Mouse (Mus musculus) thymus, adult 2 months (tissue): Measurements from ENCODE around the gene Cd6. TPM values are rescaled to one million over a fixed set of nuclear protein-coding genes. Genes with fewer than 3 reads are reported as not detected.

ENCODE experiments used
- DNase-seq: peaks from one replicate; pipeline ENCODE4 v3.0.0; 2021
- H3K27ac ChIP-seq: fragments of 200-500 bp; 2 replicates; pipeline ENCODE4 v1.5.1; 2012; ENCODE audit warnings: low read length, control low read depth; ENCODE audit not compliant: control insufficient read depth, insufficient read depth
- H3K27me3 ChIP-seq: fragments of 200-500 bp; 2 replicates; pipeline ENCODE4 v1.6.1; 2012; ENCODE audit warnings: mild to moderate bottlenecking, low read length, moderate library complexity, mixed read lengths; ENCODE audit not compliant: control insufficient read depth, insufficient read depth
- H3K36me3 ChIP-seq: fragments of 200-500 bp; 2 replicates; pipeline ENCODE4 v1.6.1; 2012; ENCODE audit warnings: mild to moderate bottlenecking, low read length, moderate library complexity; ENCODE audit not compliant: control insufficient read depth, insufficient read depth
- H3K4me1 ChIP-seq: fragments of 200-500 bp; replicated peaks from 2 replicates; pipeline ENCODE4 v1.6.1; 2012; ENCODE audit warnings: low read length; ENCODE audit not compliant: control insufficient read depth, insufficient read depth
- H3K4me3 ChIP-seq: fragments of 200-500 bp; 2 replicates; pipeline ENCODE4 v1.5.1; 2012; ENCODE audit warnings: mild to moderate bottlenecking, low read length, control low read depth, moderate library complexity; ENCODE audit not compliant: control insufficient read depth, insufficient read depth
- CTCF ChIP-seq: fragments of 200-500 bp; IDR thresholded peaks from 2 replicates; pipeline ENCODE4 v1.5.1; 2012; ENCODE audit warnings: mild to moderate bottlenecking, control low read depth, low read length, moderate library complexity, borderline replicate concordance; ENCODE audit not compliant: control insufficient read depth, poor library complexity, insufficient read depth; ENCODE audit errors: extremely low read depth
- POLR2A ChIP-seq: fragments of 200-500 bp; IDR thresholded peaks from 2 replicates; pipeline ENCODE4 v1.6.1; 2012; ENCODE audit warnings: mild to moderate bottlenecking, low read length, control low read depth, moderate library complexity; ENCODE audit not compliant: control insufficient read depth, poor library complexity, insufficient read depth; ENCODE audit errors: extremely low read depth
- WGBS: fragments of 180-500 bp; shearing (Covaris S2); methylation state at CpG from one replicate; pipeline ENCODE4 v1.1.7; 2018; 5-methylcytosine and 5-hydroxymethylcytosine counted together
- polyA plus RNA-seq: library from polyadenylated mRNA; depleted of rRNA; stranded (reverse); fragments of >200 nt; gene quantifications from 2 replicates; pipeline ENCODE4 v1.2.3, GENCODE M21; 2012

Cd6 gene
- polyA plus RNA-seq, 1 experiment: 317 TPM

DNA sequence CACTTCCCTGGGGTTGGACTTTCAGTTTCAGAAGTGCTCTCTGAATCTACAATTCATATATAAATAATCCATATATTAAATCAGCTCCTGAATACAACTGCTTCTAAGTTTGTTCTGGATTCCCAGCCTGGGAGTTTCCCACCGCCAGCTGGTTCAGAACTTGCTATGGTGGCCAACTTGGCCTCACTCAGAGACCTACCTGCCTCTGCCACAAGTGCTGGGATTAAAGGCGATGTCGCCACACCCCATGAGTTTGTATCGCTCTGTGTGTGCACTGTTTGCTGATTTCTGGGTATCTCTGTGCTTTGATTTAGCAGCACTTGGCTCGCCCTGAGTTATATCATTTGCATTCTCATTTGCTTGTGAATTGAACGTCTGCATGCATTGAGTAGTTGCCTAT is 77.8 kb downstream of the Cd6 start:
- Histone ChIP-seq H3K27me3 (no peaks in the 10 kb centered on the region), H3K27ac (peak overlapping the region; percentile 63), H3K4me1 (peaks cover 53% of the 10 kb centered on the region), H3K36me3 (no peaks in the 10 kb centered on the region), H3K4me3 (no peak overlapping the region)
- 83% methylated on average over 6 of the region's 6 CpGs for WGBS
- DNase-seq: no peak
- TF ChIP-seq POLR2A: no peak
- TF ChIP-seq CTCF: no peak

DNA sequence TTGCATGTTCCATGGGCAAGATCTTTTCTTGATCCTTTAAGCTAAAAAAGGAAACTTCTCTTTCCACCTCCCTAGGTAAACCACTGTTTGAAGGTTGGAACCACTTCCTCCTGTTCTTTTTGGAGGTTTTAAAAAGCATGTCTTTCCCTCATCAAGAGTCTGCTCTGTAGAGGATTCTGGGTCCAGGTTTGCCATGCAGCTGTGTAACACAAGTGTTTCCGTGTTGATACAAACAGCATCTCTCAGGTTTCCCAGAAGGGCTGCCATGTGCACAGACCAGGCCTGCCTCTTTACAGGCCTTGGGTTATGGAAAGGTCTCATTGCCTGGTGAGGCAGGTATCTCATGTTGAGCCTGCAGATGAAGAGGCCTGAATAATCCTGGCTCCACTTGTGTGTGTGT is 78.3 kb downstream of the Cd6 start:
- Histone ChIP-seq H3K4me3 (no peak overlapping the region), H3K27me3 (no peaks in the 10 kb centered on the region), H3K4me1 (peaks cover 52% of the 10 kb centered on the region), H3K27ac (peak overlapping the region; percentile 63), H3K36me3 (no peaks in the 10 kb centered on the region)
- peak; percentile 54 for DNase-seq
- 5% methylated on average over 1 of the region's 1 CpGs for WGBS
- TF ChIP-seq CTCF (no peak), POLR2A (no peak)

DNA sequence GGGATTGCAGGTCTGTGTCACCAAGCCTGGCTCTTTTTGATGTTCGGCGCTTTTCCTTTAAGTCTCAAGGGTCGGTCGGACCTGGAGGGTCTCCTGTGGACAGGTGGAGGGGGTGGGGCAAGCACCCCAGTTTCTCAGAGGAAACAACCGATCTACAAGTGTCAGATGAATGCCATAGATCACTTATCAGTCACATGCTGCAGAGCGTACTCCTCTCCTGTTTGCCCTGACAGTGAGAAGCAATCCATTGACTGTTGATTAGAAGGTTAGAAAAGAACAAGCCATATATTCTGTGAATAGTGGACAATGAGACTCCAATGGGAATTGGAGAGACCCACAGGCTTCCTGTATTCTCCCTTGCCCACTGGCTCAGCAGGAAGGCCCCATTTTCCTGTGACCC is 79.7 kb downstream of the Cd6 start:
- no peak overlapping the region for H3K4me3 ChIP-seq
- no peaks in the 10 kb centered on the region for H3K36me3 ChIP-seq
- no peak for DNase-seq
- peaks cover 52% of the 10 kb centered on the region for H3K4me1 ChIP-seq
- H3K27ac ChIP-seq: no peak overlapping the region
- 86% methylated on average over 6 of the region's 6 CpGs for WGBS
- no peaks in the 10 kb centered on the region for H3K27me3 ChIP-seq
- TF ChIP-seq CTCF (no peak), POLR2A (no peak)

DNA sequence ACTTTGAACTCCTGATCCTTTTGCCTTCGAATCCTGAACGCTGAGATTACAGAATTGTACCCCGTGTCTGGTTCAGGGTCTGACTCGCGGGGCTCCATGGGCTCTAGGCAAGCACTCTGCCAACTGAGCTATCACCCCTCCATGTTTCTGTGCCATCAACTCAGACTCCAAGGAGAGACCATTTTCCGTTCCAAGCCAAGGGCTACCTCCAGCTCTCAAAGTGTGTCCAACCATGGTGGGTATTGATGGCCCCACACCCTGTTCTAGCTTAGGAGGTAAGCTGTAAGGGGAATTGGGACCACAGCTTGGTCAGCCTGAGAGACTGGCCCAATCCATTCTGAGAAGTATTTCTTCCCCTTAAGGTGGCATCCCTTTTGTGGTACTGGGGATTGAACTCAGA is 80.6 kb downstream of the Cd6 start:
- no peak for DNase-seq
- 97% methylated on average over 6 of the region's 6 CpGs for WGBS
- Histone ChIP-seq H3K27me3 (no peaks in the 10 kb centered on the region), H3K4me3 (no peak overlapping the region), H3K4me1 (peaks cover 48% of the 10 kb centered on the region), H3K36me3 (no peaks in the 10 kb centered on the region), H3K27ac (peak overlapping the region; percentile 56; the same call in 1 of the 2 replicates)
- TF ChIP-seq POLR2A (no peak), CTCF (no peak)

DNA sequence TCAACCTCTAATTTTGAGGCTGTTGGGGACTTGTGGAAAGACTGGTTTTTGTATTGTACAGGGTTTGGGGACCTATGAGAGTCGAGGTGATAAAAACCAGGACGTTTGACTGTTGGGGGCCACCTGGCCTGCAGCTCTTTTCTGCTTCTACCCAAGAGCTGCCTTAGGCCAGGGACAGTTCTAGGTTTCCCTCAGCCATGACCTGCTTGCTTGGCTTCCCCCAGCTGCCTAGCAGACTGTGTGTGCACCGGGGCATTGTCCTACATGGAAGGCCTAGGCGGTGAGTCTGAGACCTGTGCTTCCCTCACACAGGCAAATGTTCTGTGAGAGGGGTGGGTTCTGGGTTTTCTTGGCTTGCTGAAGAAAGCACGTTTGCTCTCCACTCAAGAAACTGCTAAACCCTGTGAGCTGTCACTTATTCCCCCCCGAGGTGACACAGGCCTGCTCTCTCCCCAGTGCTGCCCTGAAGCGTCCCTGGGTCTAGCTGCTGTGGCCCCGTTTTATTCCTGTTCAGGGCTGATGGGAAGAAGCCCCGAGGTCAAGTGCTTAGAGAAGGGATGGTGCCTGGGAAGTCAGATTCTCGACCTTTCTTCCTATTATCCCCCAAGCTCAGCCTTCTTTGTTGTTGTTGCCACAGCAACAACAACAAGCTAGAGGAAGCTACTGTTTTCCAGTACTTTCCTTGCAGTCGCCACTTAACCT is 81.3 kb downstream of the Cd6 start:
- DNase-seq: no peak
- H3K36me3 ChIP-seq: no peaks in the 10 kb centered on the region
- TF ChIP-seq CTCF: no peak
- TF ChIP-seq POLR2A: no peak
- no peak overlapping the region for H3K4me3 ChIP-seq
- H3K4me1 ChIP-seq: peaks cover 45% of the 10 kb centered on the region
- 76% methylated on average over 11 of the region's 11 CpGs for WGBS
- no peaks in the 10 kb centered on the region for H3K27me3 ChIP-seq
- peak overlapping the region; percentile 56 for H3K27ac ChIP-seq

DNA sequence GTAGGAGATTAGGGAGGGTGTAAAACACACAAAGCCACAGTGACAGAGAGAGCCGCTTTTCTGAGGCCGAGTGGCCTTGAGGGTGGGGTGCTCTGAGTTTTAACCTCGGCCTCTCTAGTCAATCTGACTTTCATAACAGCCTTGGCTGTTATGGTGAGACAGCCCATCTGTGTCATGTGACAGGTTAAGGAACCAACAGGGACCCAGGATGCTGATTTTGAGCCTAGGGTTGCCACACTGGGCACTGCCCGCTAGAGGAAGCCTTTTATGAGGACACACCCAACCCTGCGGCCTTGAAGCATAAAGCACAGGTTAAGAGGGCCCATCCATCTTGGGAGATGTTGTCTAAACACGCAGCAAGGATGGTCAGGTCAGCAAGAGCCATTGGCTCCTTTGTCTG is 82.1 kb downstream of the Cd6 start:
- WGBS: 87% methylated on average over 6 of the region's 6 CpGs
- Histone ChIP-seq H3K4me3 (no peak overlapping the region), H3K36me3 (no peaks in the 10 kb centered on the region), H3K4me1 (peaks cover 42% of the 10 kb centered on the region), H3K27me3 (no peaks in the 10 kb centered on the region), H3K27ac (peak overlapping the region; percentile 56; the same call in 1 of the 2 replicates)
- DNase-seq: no peak
- TF ChIP-seq POLR2A: no peak
- no peak for TF ChIP-seq CTCF

DNA sequence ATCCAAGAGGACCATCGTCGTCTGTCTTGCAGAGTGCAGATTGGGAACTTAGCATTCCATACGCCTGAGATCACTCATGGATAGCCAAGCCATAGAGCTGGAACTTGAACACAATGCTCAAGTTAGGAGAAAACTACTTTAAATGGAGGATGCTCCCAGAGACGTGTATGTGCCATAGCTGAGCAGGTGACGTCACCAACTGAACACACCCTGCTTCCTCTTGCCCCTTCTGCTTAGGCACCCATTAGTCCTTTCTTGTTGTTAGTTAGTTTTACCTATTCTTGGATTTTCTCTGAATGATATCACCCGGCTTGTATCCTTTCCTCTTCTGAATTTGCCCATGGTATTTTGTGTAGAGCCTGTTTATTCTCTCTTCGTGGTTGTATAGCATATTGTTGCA is 82.7 kb downstream of the Cd6 start:
- H3K27ac ChIP-seq: no peak overlapping the region
- WGBS: 87% methylated on average over 7 of the region's 7 CpGs
- TF ChIP-seq CTCF (no peak), POLR2A (no peak)

More for the DNA sequence above, 82.7 kb downstream of the Cd6 start:
- Histone ChIP-seq H3K27me3 (no peaks in the 10 kb centered on the region), H3K36me3 (no peaks in the 10 kb centered on the region), H3K4me1 (peaks cover 45% of the 10 kb centered on the region), H3K4me3 (no peak overlapping the region)
- no peak for DNase-seq
